Mouse (Mus musculus) gastrocnemius, postnatal 4 days (tissue): ENCODE measurements around the gene Paox. TPM values are rescaled to one million over a fixed set of nuclear protein-coding genes. Genes with fewer than 3 reads are reported as not detected.

ENCODE experiments used
- DNase-seq, 2 experiments: peaks; one replicate each; pipeline ENCODE4 v3.0.0; 2021 to 2022; ENCODE audit warnings: low spot score in 2 of 2, mixed read lengths in 2 of 2
- total RNA-seq, 2 experiments: library from RNA; stranded (reverse); gene quantifications; 2 replicates each; pipeline ENCODE4 v1.2.3; 2021

Paox gene
- total RNA-seq, 2 experiments from 2014 or later: 6.6 to 7.0 TPM

DNA sequence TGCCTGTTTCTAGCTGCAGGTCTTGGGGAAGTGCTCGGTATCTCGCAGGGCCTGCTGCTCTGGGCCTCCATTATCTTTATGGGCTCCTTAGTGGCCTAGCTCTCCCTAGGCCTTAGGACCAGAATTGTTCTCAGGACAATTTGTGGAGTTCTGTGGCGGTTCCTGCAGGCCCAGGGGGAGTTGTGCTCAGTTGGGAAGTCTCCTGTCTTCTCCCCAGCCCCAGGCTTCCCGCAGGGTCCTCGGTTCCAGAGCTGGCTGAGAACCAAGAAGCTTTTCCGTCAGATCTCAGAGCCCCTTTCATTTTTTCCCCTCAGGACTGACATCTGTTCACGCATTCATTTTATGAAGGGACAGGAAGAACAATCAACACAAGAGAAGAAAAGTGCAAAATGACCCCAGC lies 49.1 kb downstream of the Paox start, which contains the start of gene Olfr522:
TSS of gene Olfr522 (minus strand) at position 101 of the 400 bp plus-strand sequence.
- DNase-seq: no peak

DNA sequence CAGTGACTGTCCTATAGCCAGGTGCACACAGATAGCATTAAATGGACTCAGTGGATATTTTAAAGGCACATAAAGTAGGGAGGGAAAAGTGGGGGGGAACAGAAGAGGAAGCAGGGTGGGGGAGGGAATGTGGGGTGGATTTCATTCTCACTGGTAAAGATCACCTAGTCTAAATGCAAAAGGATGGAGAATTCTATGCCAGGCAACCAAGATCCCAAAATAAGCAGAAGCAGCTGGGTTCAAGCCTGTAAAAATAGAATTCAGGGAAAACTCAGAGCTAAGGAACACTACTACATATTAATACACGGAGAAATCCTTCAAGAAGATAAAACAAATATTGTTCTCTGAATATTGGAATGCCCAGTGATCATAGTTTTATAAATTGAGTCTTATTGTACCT lies 52.4 kb downstream of the Paox start:
- no peak for DNase-seq

DNA sequence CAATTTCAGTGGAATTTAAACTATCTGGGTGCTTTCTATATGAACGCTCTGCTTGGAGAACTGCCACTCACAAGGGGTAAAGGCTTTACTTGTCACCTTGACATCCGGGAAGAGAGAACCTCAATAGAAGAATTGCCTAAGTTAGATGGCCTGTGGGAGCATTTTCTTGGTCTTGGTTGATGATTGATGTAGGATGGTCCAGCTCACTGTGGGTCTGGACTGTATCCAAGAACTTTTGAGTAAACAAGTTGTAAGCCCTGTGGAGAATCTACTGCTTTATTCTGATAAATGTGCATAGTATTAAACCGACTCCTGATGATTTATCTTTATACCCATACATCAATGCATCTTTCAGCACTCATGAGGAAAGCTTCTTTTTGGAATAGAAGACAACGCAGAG lies 53.8 kb downstream of the Paox start:
- no peak for DNase-seq

DNA sequence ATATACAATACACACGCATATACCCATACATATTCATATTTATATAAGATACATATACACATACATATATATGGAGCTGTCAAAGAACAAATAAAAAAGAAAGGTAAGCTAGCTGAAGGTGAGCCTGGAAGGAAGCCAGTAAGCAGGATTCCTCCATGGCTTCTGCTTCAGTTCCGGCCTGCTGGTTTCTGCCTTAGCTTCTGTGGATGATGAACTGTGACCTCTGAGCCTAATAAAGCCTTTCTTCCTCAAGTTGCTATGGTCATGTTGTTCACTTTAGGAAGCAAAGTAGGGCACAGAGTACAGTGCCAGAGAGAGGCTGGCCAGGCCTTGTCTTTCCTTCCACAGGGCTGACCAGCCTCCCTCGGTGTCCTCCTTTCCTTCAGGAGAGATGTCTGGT lies 55.3 kb downstream of the Paox start:
- no peak for DNase-seq

DNA sequence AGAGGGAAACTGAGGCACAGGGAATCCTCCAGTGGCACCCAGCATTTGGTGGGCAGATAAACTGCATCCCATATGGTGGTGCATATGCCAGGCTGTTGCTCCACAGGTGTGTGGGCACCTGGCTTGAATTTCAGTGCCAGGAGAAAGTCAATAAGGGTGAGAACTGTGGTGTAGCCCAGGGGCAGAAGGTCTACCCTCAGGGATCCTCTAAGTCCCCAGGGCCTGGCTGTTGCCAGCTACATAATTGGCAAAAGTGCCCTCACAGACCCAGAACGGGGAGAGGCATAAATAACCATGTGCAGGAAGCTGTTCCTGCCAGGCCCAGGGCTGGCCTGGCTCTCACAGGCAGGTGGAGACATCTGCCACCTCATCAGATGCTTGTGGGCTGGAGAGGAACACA lies 57.3 kb downstream of the Paox start, which contains the start of gene Olfr523:
TSS of gene Olfr523 (plus strand) at position 282 of the 400 bp plus-strand sequence.
- DNase-seq: no peak

DNA sequence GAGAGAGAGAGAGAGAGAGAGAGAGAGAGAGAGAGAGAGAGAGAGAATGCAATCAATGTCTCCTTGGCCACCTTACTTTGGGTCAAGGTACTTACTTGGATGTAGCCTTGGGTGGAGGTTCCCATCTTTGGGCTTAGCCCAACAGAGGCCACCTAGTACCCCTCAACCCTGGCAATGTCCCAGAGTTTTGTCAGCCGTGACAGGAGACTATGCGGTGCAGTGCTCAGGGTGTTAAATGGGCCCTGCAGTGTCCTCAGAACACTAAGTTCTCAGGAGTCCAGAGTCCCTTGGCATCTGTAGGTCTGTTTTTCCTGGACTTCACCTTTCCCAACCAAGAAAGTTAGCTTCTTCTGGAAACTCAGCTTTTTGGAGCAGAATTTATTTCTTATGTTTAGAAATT lies 63.6 kb downstream of the Paox start:
- DNase-seq: no peak

DNA sequence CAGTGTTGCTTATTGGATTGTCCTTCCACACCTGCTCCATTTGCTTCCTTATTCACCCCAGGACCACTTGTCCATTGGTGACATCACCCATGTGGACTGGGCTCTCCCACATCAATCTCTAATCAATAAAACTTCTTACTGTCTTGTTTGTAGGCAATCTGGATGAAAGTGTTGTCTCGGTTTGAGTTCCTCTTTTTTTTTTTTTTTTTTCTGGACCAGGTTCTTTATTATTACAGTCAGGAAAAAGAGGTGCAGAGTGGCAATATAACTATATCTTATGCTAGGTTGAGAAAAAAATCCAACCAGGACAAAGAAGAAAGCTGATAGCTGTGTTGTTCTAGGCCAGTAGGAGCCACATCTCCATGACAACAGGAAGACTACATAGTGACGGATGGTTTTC lies 65.1 kb downstream of the Paox start:
- DNase-seq: no peak

DNA sequence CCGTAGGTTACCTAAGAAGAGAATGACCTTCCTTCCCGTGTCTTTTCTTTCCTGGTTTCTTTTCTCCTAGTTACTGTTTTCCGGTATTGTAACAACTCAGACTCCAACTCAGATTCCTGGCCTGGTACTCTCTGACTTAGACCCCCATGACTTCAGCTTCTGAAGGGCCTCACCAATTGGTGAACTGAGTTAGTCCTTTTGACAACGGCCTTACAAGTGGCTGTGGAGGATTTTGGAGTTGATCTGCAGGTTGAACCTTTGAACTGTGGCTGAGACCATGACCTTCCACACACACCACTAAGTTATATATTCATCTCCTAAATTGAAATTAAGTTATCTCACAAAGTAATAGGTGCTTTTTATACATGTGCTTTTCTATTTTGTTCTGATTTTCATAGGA lies 68.6 kb downstream of the Paox start:
- DNase-seq: no peak

Other genes starting within 250 kb of the Paox start
- 1 to 10 TPM in 1 of 2 experiments, under 1 TPM in 1; 0.91 to 1.0 TPM for gene Kndc1, start 221.1 kb upstream of the Paox start, total RNA-seq
- gene Utf1, start 172.0 kb upstream of the Paox start, total RNA-seq: not detected
- not detected for gene 6430531B16Rik, start 137.0 kb upstream of the Paox start, total RNA-seq
- gene Adam8, start 123.2 kb upstream of the Paox start, total RNA-seq: 1 to 10 TPM in 1 of 2 experiments, under 1 TPM in 1; 0.78 to 1.1 TPM
- 10 to 100 TPM; 11.0 to 11.2 TPM for gene Zfp511, start 79.4 kb upstream of the Paox start, total RNA-seq
- 10 to 100 TPM; 34.6 to 38.0 TPM for gene Tubgcp2, start 79.1 kb upstream of the Paox start, total RNA-seq
- gene Msx3, start 66.7 kb upstream of the Paox start, total RNA-seq: not detected
- gene Caly, start 33.3 kb upstream of the Paox start, total RNA-seq: not detected
- gene Prap1, start 22.4 kb upstream of the Paox start, total RNA-seq: not detected
- gene Fuom, start 13.4 kb upstream of the Paox start, total RNA-seq: 10 to 100 TPM; 30.6 to 32.4 TPM
- gene Echs1, start 677 bp downstream of the Paox start, total RNA-seq: 10 to 100 TPM; 78.9 to 80.2 TPM
- gene Mtg1, start 21.8 kb downstream of the Paox start, total RNA-seq: 10 to 100 TPM; 19.6 to 20.4 TPM
- gene Sprn, start 39.1 kb downstream of the Paox start, total RNA-seq: under 1 TPM; 0.29 to 0.42 TPM
- not detected for gene Olfr522, start 49.0 kb downstream of the Paox start, total RNA-seq
- gene Olfr523, start 57.4 kb downstream of the Paox start, total RNA-seq: not detected
- not detected for gene Olfr524, start 90.2 kb downstream of the Paox start, total RNA-seq
- under 1 TPM in 1 of 2 experiments, not detected in 1; 0.16 TPM for gene Cd163l1, start 102.5 kb downstream of the Paox start, total RNA-seq
- gene 5830411N06Rik, start 131.5 kb downstream of the Paox start, total RNA-seq: not detected
- not detected for gene Olfr525, start 205.1 kb downstream of the Paox start, total RNA-seq
- not detected for gene Olfr527, start 218.2 kb downstream of the Paox start, total RNA-seq
- gene Olfr60, start 245.9 kb downstream of the Paox start, total RNA-seq: not detected